Mouse (Mus musculus): Measurements from ENCODE around the gene Dgat2. TPM values are rescaled to one million over a fixed set of nuclear protein-coding genes. Genes with fewer than 3 reads are reported as not detected.

Dgat2 gene
- total RNA-seq, 2 experiments from 2014 or later = 13.0 to 20.0 TPM

DNA sequence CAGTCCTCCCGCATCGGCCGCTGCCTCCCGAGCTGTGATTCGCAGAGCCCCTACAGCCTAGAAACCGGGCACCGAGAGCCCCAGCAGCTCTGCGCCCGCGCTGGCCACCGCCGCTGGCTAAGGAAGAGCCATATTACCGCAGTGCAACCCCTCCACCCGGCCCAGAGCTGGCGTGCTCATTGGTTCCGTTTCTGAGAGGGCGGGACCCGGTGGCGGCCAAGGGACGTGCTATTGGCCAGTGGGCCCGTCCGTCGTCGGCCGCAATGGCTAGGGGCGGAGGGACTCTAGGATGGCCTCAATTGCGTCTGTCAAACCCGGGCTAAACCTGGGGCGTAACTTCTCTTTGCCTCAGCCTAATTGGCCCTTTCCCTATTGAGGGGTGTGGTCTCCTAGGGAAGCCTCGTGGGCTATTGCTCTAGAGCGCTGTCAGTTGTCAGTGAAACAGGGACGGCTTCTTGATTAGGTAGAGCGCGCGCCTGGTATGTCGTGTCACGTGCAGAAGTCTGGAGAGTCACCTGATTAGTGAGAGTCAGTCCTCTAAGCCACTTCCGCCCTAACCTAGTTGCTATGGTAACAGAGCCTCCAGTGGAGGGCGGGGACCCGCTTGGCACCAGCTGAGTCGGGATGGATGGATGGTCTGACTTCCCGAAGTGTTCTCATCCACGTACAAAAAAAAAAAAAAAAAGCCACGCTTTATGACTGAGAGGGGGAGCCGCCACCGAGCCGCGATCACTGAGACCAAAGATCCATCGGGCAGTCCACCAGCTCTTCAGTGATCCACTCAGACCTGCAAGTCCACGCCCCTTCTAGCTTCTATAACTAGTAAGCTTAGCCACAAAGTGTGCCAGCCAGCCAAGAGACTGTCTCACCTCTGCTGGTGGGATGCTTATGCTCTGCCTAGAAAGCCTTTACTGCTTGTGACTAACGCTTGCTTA lies 41.3 kb downstream of the Dgat2 start, which contains the start of gene Uvrag:
TSS of gene Uvrag (minus strand) at position 158 of the 935 bp plus-strand sequence.
- peak; percentile 96 to 98 for DNase-seq (ENCODE audit: low spot score in 2 of 2)

DNA sequence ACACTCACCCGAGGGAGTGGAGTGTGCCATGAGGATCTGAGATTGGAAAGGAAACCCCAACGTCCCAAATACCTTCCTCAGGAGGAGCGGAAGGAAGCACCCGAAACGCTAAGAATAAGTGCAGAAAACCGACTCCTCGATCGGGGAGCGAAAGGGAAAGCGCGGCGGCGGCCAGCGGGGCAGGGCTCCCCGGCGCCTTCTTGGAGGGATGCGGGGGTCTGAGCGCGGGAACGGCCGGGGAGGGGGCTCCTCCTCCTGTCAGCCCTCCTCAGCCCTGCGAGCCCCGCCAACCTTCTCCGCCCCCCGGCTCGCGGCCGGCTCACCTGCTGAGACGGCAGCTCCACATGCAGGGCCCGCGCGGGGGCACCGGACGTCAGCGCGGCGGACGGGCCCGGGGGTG lies 42.0 kb downstream of the Dgat2 start:
- peak; percentile 36 to 48 for DNase-seq (ENCODE audit: low spot score in 2 of 2)

DNA sequence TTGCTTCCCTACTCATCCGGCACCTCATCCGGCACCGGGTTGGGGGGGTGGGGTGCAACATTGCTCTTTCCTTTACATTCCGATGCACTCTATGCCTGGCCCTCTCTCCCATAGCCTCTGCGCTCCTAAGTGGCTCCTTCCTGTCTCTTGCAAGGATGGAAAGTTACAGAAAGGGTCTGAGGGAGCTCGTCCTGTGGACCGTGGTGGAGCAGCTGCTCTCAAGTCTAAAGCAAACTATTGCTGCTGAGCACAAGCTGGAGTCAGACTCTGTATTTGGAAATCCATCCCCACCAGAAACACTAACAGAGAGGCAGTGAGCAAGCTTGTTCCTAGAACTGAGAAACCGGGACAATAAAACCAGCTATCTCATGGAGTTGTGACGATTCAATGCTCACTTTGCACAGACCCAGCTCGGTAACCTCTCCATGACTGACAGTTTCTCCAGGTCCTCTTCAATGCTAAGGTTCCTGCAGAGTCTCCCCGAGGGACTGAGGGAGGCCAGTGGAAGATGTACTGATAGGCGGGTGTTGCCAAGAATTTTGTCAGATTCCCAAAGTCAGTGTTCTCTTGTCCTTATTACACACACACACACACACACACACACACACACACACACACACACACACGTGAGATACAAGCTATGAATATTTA lies 42.6 kb downstream of the Dgat2 start:
- DNase-seq (ENCODE audit: low spot score in 2 of 2) = no peak

DNA sequence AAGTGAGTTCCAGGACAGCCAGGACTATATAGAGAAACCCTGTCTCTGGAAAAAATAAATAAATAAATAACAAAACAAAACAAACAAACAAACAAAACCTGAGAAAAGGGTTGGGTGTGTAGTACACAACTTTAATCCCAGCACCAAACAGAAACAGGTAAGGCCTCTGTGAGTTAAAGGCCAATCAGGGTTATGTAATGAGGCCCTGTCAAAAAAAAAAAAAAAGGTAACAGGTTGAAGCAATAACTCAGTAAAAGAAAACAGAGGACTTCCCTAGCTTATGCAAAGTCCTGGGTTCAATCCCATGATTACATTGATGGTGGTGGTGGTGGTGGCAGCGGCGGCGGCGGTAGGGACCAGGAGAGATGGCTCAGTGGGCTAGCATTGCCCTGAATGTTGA lies 45.0 kb downstream of the Dgat2 start:
- no peak for DNase-seq (ENCODE audit: low spot score in 2 of 2)

DNA sequence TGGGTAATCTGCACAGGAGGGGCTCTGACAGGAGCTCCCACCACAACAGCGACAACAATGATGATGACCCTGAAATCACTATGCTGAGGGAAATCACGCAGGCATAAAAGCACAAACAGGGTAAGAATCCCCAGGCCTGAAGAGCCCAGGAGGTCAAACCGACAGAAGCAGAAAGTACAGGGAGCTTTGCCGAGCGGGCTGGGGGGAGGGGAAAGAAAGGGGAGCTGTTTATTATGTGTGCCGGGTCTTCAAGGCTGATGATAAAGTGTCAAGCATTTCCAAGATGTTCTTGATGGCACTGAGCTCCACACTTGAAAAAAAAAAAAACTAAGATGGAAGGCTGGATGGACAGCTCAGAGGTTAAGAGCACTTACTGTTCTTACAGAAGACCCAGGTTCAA lies 45.7 kb downstream of the Dgat2 start:
- DNase-seq (ENCODE audit: low spot score in 2 of 2) = no peak

DNA sequence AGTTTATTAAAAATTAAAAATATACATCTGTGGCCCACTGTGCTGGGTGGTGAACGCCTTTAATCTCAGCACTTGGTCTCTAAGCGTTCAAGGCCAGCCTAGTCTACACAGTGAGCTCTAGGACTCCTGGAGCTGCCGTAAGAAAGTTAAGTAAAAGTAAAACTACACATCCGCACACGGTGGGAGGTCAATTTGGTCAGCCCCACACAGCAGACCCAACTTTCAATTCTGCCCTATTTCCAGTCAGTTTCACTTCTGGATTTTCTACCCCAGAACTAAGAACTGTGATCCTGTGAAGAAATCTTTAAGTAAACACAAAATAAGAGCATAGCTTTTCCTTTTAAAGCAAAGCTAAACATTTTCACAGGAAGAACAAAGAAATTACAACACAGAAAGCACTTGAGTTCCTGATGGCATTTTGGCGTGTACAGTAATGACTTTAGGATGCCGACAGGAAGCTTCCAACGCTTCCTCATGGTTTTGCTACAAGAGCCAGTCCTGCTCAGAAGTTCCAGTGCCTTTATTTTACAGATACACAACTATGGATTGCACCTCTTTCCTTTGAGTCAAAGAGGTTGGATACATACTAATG lies 48.6 kb downstream of the Dgat2 start:
- DNase-seq (ENCODE audit: low spot score in 2 of 2) = no peak

DNA sequence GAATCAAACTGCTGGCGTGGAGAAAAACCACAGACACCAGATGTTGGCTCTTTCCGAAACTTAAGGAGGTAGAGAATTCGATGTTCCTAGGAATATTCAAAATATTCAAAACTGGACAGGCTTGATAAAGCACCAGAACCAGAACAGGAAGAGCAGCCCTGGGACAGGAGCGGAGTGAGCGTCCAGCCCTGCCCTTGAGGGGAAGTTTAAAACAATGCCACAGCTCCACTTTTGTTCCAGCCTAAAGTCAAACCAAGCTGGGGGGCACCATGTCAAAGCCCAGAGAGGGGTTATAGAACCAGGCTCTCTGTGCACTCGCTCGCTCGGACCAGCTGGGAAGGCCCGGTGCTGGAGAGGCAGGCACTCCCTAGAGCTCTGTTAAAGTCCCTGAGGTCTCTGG lies 49.9 kb downstream of the Dgat2 start:
- no peak for DNase-seq (ENCODE audit: low spot score in 2 of 2)

DNA sequence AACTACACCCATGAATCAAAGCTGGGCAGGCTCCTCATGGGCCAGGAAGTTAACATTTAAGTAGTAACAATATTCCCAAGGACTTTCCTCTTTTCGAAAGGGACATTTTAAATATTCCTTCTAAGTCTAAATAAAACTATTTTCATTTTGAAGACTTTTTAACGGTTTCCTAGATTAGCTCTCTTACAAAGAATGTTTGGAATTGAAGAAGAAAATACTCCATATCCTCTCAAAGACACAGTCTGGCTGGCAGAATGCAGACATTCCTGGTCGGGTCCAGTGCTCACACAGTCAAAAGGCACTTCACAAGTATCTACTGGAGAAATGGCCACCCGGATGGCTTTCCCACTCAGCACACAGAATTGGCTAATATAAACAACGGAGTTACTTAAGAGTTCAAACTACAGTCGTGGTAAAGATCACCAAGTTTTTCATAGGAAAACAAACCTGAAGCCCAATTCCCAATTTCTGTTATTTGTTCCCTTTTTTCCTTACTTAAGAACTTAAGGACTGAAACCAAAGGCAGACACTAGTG lies 50.6 kb downstream of the Dgat2 start:
- no peak for DNase-seq (ENCODE audit: low spot score in 2 of 2)

DNA sequence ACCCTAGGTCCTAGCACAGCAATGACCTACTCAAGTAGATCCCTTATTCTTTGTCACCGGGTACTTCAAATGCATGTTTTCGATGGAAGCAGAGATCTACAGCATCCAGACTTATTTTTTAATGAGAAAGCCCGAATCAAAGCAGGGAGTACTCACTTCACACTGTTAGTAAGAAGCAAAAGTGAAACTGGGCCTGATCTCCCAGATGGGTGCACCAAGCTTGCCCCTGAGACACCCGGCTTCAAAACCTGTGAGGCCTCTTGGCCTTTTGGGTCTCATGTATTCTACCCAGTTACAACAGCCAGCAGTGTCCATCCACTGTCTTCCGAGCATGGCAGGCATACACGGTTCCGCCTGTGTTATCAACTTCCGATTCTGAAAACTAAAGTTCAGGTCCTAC lies 53.6 kb downstream of the Dgat2 start:
- no peak for DNase-seq (ENCODE audit: low spot score in 2 of 2)

DNA sequence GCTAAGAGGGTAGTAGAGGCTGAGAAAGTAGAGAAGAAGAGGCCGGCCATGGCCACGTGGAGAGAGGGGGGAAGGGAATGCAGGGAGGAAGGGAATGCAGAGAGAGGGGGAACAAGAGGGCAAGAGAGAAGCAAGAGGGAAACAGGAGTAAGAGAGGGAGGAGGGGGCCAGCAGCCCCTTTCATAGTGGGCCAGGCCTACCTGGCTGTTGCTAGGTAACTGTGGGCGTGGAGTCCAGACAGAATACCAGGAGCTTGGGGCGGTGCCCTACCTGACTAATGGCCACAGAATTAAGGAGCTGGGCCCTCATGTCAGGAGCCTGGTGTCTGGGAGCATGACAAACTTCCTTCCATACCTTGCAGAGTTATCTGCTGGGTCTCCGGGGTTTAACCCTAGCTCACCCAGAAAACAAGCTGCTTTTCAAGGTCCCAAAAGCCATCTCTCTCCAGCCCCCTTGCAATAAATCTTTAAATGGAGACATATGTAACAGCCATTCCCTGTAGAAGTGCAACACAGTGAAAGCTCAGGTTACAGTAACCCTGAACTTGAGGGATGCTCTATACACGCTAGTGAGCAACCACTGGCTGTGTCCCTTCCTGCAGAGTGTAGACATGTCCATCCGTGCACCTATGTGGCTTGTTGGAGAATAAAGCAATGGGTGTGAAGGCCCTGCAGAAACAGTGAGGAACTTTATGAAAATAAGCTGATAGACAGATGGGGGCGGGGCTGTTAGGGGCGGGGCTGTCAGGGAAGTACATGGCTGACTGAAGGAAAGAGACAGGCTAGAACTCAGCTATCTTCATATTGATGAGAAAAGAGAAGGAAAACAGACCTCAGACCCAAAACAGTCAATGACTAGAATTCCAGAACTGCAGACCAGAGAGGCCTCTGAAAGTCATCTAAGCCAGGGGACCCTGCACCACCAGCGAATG lies 54.2 kb downstream of the Dgat2 start:
- DNase-seq (ENCODE audit: low spot score in 2 of 2) = no peak

DNA sequence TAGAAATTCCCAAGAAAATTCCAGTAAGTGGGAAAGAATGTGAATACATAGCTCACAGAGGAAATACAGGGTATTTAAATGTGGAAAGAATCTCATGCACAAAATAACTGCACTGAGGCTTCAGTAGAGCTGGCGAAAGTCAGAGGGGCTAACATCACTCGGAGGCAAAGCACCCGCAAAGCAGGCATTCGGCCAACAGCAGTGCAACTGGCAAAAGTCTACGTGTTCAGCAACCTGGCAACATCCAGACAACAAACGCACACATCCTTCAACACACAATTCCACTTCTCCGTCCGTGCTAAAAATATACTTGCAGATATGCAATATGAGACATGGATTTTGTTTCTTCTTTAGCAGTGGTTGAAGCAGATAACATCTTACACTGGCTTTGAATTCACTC lies 56.5 kb downstream of the Dgat2 start:
- DNase-seq (ENCODE audit: low spot score in 2 of 2) = no peak

DNA sequence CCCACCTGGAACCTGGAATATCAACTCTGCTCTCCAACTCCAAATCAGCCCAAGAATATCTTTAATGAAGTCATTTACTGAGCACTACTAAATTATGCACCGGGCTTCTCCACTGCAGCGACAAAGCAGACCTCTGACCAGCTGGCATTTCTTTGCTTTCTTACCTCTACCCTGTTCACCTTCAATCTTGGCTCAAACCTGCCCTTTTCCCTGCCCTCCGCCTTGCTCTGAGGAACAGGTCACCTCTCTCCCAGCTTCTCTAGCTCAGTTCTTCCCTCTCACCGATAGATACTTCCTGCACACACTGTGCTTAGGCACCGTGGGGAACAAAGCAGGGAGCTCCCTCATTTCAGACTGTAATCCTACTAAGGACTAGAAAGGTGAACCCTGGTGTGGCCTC lies 59.9 kb downstream of the Dgat2 start:
- no peak for DNase-seq (ENCODE audit: low spot score in 2 of 2)

DNA sequence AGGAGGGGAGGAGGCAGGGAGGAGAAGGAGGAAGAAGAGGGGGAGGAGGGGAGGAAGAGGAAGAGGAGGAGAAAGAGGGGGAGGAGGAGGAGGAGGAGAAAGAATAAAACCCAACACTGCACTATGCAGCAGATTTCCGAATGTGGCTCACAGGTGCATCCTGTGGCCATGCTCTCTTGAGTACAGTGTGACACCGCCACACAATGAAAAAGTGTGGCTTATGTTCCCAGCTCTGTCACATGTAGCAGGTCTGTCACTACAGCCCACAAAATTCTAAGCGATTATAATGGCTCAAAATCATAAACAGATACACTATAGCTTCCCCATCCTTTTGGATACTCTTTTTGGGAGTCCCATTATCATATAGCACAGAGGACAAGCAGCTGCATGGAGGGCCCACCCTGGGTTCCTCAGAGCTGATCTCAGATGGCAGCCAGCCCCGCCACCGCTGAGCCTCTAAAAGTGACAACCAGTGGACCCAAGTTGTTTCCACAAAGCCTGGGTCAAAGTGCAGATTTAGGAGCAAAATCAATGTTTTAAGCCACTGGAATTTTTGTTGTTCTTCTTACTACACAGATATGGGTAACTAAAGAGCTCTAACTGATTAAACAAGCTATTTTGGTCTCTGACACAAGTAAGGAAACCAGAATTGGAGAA lies 61.5 kb downstream of the Dgat2 start:
- no peak for DNase-seq (ENCODE audit: low spot score in 2 of 2)

DNA sequence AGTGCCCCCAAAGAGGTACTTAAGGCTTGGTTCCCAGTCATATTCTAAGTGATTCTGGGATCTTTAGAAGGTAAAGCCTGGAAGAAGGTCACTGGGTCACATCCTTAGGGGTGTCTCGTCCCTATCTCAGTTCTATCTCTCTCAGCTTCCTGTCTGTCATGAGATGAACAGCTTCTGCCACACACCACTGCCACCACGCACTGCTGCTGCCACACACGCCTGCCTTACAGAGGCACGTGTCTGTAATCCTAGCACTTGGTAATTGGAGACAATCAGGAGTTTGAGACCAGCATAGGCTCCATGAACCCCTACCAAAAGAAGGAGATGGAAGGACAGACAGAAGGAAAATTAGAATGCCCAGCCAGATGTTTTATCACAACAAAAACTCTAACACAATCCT lies 62.4 kb downstream of the Dgat2 start:
- DNase-seq (ENCODE audit: low spot score in 2 of 2) = no peak

DNA sequence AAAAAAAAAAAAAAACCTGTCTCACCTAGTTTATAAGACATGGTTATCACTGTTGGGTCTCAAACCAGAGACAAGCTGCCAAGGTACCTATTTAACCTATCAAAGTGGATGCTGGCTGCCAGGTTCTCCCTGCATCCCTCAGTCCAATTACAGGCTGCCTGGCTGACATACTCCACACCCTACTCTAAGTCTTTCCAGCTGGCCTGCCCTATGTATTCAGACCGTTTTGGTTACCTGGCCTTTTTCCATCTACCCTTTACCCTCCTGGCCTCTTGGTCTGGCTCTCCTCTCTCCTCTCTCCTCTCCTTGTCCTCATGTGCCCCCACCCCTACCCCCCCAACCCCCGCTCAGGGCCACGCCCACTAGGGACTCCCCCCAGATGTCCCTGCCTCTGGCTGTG lies 65.7 kb downstream of the Dgat2 start:
- no peak for DNase-seq (ENCODE audit: low spot score in 2 of 2)

DNA sequence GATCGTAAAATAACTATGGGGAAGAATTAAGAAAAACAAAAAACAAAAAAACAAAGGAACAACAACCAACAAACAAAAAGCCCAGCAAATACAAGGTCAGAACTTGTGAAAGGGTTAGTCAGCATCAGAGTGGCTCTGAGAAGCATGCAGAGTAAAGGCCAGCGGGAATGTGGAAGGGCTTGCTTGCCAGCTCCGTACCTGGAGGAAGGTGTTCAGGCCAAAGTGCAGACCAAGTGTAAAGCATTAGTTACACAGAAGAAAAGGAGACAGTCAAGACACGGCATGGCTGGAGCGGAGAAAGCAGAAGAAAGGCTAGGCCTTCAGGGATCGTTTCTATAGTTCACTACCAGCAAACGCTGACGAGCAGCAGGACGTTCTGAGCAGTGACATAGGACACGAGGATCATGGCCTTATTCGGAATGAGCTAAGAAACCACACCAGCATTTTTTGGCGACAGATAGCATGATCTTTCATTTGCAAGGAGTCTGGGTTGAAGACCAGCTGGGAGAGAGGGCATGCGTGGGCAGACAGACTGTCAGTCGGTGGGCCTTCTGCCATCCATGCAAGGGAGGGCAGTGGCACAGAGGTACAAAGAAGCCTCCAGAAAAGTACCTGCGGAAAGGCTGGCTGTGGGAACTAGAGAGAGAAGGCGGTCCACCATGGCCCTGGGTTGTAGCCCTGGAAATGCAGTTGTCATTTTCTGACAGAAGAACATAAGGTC lies 68.4 kb downstream of the Dgat2 start:
- DNase-seq (ENCODE audit: low spot score in 2 of 2) = no peak

DNA sequence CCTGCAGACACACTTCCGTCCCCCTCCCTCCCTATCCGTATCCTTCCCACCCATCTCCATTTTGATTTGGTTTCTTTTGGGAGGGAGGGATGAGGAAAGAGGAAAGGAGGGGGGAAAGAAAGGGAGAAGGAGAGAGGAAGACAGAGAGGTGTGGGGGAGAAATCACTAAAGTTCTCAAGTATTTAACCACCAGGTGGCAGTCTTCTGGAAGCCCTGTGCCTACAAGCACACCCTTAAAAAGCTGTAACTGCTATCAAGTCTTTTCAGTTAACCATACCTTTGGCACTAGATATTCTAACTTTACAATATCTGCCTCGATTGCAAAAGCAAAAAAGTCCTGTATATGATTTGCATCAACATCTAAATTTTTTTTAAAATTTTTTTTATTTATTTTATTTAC lies 75.0 kb downstream of the Dgat2 start:
- no peak for DNase-seq (ENCODE audit: low spot score in 2 of 2)

DNA sequence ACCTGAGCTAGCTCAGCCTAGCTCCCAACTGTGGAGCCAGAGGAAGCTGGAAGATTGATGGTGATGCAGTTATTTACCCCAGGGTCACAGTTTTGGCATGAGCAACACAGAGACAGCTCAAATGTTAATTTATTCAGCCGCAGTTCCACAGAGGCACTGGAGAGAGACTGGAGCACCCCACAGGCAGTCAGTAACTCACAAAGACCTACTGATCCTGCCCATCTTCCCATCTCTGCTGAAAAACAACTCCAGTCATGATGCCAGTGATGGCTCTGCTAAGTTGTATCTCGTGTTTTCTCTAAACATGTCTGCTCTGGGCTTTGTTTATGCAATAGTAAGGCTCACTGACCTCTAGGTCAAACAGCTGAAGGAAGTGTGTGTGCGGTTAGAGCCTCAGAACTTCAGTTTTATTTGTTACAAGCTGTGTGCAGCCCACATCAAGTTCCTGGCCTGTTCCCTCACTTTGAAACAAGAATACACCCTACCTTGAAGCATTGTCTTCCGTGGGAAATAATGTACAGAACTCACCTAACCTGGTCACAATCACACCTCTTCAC lies 75.7 kb downstream of the Dgat2 start:
- DNase-seq (ENCODE audit: low spot score in 2 of 2) = no peak

All from gastrocnemius, postnatal 4 days (tissue).